Mouse (Mus musculus) intestine, embryonic 16.5 days (tissue): Measurements from ENCODE around the gene Napb. TPM values are rescaled to one million over a fixed set of nuclear protein-coding genes. Genes with fewer than 3 reads are reported as not detected.

Experiments
- ATAC-seq: fragments of 200-750 bp; cut with Nextera tagmentation; 2 replicates; pipeline ENCODE4 v1.8.0; 2017; ENCODE audit warnings: moderate TSS enrichment, moderate library complexity
- H3K27ac ChIP-seq: fragments of 300-500 bp; sonication (generic); 2 replicates; pipeline ENCODE4 v1.5.1; 2014; ENCODE audit warnings: mild to moderate bottlenecking, low read length
- H3K27me3 ChIP-seq: fragments of 300-500 bp; sonication (generic); replicated peaks from 2 replicates; pipeline ENCODE4 v1.6.1; 2014; ENCODE audit warnings: low read length, control low read depth, mixed read lengths; ENCODE audit not compliant: control insufficient read depth, insufficient read depth
- H3K36me3 ChIP-seq: fragments of 300-500 bp; sonication (generic); 2 replicates; pipeline ENCODE4 v1.6.1; 2014; ENCODE audit warnings: low read length, control low read depth; ENCODE audit not compliant: control insufficient read depth, insufficient read depth
- H3K4me1 ChIP-seq: fragments of 300-500 bp; sonication (generic); 2 replicates; pipeline ENCODE4 v1.6.1; 2014; ENCODE audit warnings: low read length, control low read depth, mixed read lengths; ENCODE audit not compliant: control insufficient read depth, insufficient read depth
- H3K4me2 ChIP-seq: fragments of 300-500 bp; sonication (generic); 2 replicates; pipeline ENCODE4 v1.6.1; 2014; ENCODE audit warnings: low read depth, low read length, control low read depth
- H3K4me3 ChIP-seq: fragments of 300-500 bp; sonication (generic); 2 replicates; pipeline ENCODE4 v1.5.1; 2014; ENCODE audit warnings: mild to moderate bottlenecking, low read length
- H3K9ac ChIP-seq: fragments of 300-500 bp; sonication (generic); 2 replicates; pipeline ENCODE4 v1.6.1; 2014; ENCODE audit warnings: low read depth, low read length
- H3K9me3 ChIP-seq: fragments of 300-500 bp; sonication (generic); 2 replicates; pipeline ENCODE4 v1.6.1; 2016; ENCODE audit warnings: low read length, control low read depth; ENCODE audit not compliant: control insufficient read depth
- WGBS: fragments of 180-500 bp; shearing (Covaris S2); extraction: QIAGEN DNeasy Blood & Tissue Kit; methylation state at CpG from one replicate; pipeline ENCODE4 v1.1.7; 2014; 5-methylcytosine and 5-hydroxymethylcytosine counted together
- polyA plus RNA-seq: library from polyadenylated mRNA; unstranded; fragments of >200 nt; fragmentation: Nextera tagmentation; extraction: Ambion mirVana; gene quantifications from 2 replicates; pipeline ENCODE4 v1.2.1, GENCODE M21; 2015

Napb gene
- polyA plus RNA-seq, 1 experiment from 2014 or later = 3.3 TPM

GRCm38 (mm10) chr2:148679346-148679745, 52.9 kb downstream of the Napb start:
- Histone ChIP-seq H3K9me3 (no peaks in the 10 kb centered on the region), H3K4me2 (peak overlapping the region; percentile 60), H3K36me3 (peaks cover 3% of the 10 kb centered on the region; the same call in 1 of the 2 replicates), H3K4me3 (no peak overlapping the region), H3K9ac (peak overlapping the region; percentile 61), H3K27ac (peak overlapping the region; percentile 84), H3K27me3 (no peaks in the 10 kb centered on the region), H3K4me1 (peaks cover 28% of the 10 kb centered on the region)
- peak; percentile 45 for ATAC-seq
- 4% methylated on average over 9 of the region's 9 CpGs for WGBS

- Histone ChIP-seq H3K27ac (peak overlapping the region; percentile 49), H3K9ac (peak overlapping the region; percentile 64), H3K4me1 (peaks cover 34% of the 10 kb centered on the region), H3K36me3 (0 out of 2 replicates have a peak, but pooled peaks cover 3% of the 10 kb centered on the region), H3K9me3 (no peaks in the 10 kb centered on the region), H3K4me3 (peak overlapping the region; percentile 42), H3K4me2 (peak overlapping the region; percentile 50), H3K27me3 (no peaks in the 10 kb centered on the region)
- WGBS = 12% methylated on average over 26 of the region's 26 CpGs
- no peak for ATAC-seq
Measured at GRCm38 (mm10) chr2:148677801-148678200, 54.5 kb downstream of the Napb start.

GRCm38 (mm10) chr2:148672199-148673096, 59.8 kb downstream of the Napb start, which contains the start of gene Nxt1:
TSS of gene Nxt1 (plus strand) at chr2:148672601.
- Histone ChIP-seq H3K27ac (peak within 1 kb of the TSS; percentile 67), H3K4me3 (peak within 1 kb of the TSS; percentile 77), H3K36me3 (0 out of 2 replicates have a peak, but pooled peaks cover 3% of the 10 kb centered on the region), H3K9me3 (no peaks in the 10 kb centered on the region), H3K4me2 (peak within 1 kb of the TSS; percentile 79), H3K4me1 (peaks cover 6% of the 10 kb centered on the region), H3K9ac (peak within 1 kb of the TSS; percentile 86), H3K27me3 (no peaks in the 10 kb centered on the region)
- WGBS = under 1% methylated on average over 58 of the region's 58 CpGs
- ATAC-seq = peak; percentile 100

GRCm38 (mm10) chr2:148663458-148663857, 68.8 kb downstream of the Napb start:
- Histone ChIP-seq H3K27me3 (no peaks in the 10 kb centered on the region), H3K4me2 (no peak overlapping the region), H3K9ac (no peak overlapping the region), H3K4me1 (no peaks in the 10 kb centered on the region), H3K4me3 (no peak overlapping the region), H3K36me3 (no peaks in the 10 kb centered on the region), H3K27ac (no peak overlapping the region), H3K9me3 (no peaks in the 10 kb centered on the region)
- 98% methylated on average over 1 of the region's 1 CpGs for WGBS
- no peak for ATAC-seq

- no peak overlapping the region for H3K27ac ChIP-seq
- no peaks in the 10 kb centered on the region for H3K36me3 ChIP-seq
- no peaks in the 10 kb centered on the region for H3K27me3 ChIP-seq
- H3K9ac ChIP-seq = no peak overlapping the region
- no peak overlapping the region for H3K4me3 ChIP-seq
- H3K4me2 ChIP-seq = no peak overlapping the region
- no peaks in the 10 kb centered on the region for H3K9me3 ChIP-seq
- 0% methylated on average over 3 of the region's 3 CpGs for WGBS
- ATAC-seq = peak; percentile 67
- H3K4me1 ChIP-seq = no peaks in the 10 kb centered on the region
Measured at GRCm38 (mm10) chr2:148654961-148655360, 77.3 kb downstream of the Napb start.

GRCm38 (mm10) chr2:148650587-148651357, 81.5 kb downstream of the Napb start:
- no peak overlapping the region for H3K9ac ChIP-seq
- H3K4me2 ChIP-seq = no peak overlapping the region
- no peaks in the 10 kb centered on the region for H3K9me3 ChIP-seq
- H3K36me3 ChIP-seq = no peaks in the 10 kb centered on the region
- 32% methylated on average over 3 of the region's 3 CpGs for WGBS
- no peak overlapping the region for H3K4me3 ChIP-seq
- ATAC-seq = no peak
- H3K27ac ChIP-seq = no peak overlapping the region
- no peaks in the 10 kb centered on the region for H3K4me1 ChIP-seq
- H3K27me3 ChIP-seq = no peaks in the 10 kb centered on the region; the same call in 1 of the 2 replicates

GRCm38 (mm10) chr2:148644421-148645000, 87.8 kb downstream of the Napb start:
- Histone ChIP-seq H3K27me3 (no peaks in the 10 kb centered on the region; the same call in 1 of the 2 replicates), H3K36me3 (no peaks in the 10 kb centered on the region), H3K4me3 (no peak overlapping the region), H3K9me3 (no peaks in the 10 kb centered on the region), H3K4me2 (no peak overlapping the region), H3K9ac (no peak overlapping the region), H3K27ac (no peak overlapping the region), H3K4me1 (no peaks in the 10 kb centered on the region)
- WGBS = 85% methylated on average over 6 of the region's 6 CpGs
- ATAC-seq = no peak
